Mouse (Mus musculus): Measurements from ENCODE around the gene Zfyve28. TPM values are rescaled to one million over a fixed set of nuclear protein-coding genes. Genes with fewer than 3 reads are reported as not detected.
A peak's percentile ranks its signal among the peaks of the same experiment; 100 is the strongest.

Zfyve28 gene
- polyA plus RNA-seq, 1 experiment from 2014 or later = 0.37 TPM

- H3K4me1 ChIP-seq (ENCODE audit: control insufficient read depth, insufficient read depth, low read length) = no peaks in the 10 kb centered on the region
- no peak overlapping the region for H3K4me3 ChIP-seq (ENCODE audit: low read length)
- no peak overlapping the region for H3K27ac ChIP-seq (ENCODE audit: low read depth, low read length)
- H3K4me2 ChIP-seq (replicated peaks; ENCODE audit: low read depth, low read length) = no peak overlapping the region
- H3K27me3 ChIP-seq (ENCODE audit: control insufficient read depth, insufficient read depth, low read length) = no peaks in the 10 kb centered on the region
- peaks cover 79% of the 10 kb centered on the region for H3K36me3 ChIP-seq (ENCODE audit: control insufficient read depth, insufficient read depth, low read length)
- no peak for ATAC-seq (ENCODE audit: low FRiP score, low TSS enrichment)
- no peaks in the 10 kb centered on the region for H3K9me3 ChIP-seq (ENCODE audit: control insufficient read depth, low read length)
- H3K9ac ChIP-seq (ENCODE audit: low read depth, low read length) = no peak overlapping the region
- WGBS = 91% methylated on average over 4 of the region's 4 CpGs
Observed at GRCm38 (mm10) chr5:34177821-34178220, 110.4 kb downstream of the Zfyve28 start.

GRCm38 (mm10) chr5:34177091-34177490 is 111.2 kb downstream of the Zfyve28 start:
- Histone ChIP-seq H3K4me1 (ENCODE audit: control insufficient read depth, insufficient read depth, low read length) (no peaks in the 10 kb centered on the region), H3K9ac (ENCODE audit: low read depth, low read length) (no peak overlapping the region), H3K27ac (ENCODE audit: low read depth, low read length) (no peak overlapping the region), H3K4me3 (ENCODE audit: low read length) (no peak overlapping the region), H3K36me3 (ENCODE audit: control insufficient read depth, insufficient read depth, low read length) (peaks cover 76% of the 10 kb centered on the region), H3K27me3 (ENCODE audit: control insufficient read depth, insufficient read depth, low read length) (no peaks in the 10 kb centered on the region), H3K4me2 (replicated peaks; ENCODE audit: low read depth, low read length) (no peak overlapping the region), H3K9me3 (ENCODE audit: control insufficient read depth, low read length) (no peaks in the 10 kb centered on the region)
- WGBS = 94% methylated on average over 2 of the region's 2 CpGs
- ATAC-seq (ENCODE audit: low FRiP score, low TSS enrichment) = no peak

- no peak for ATAC-seq (ENCODE audit: low FRiP score, low TSS enrichment)
- Histone ChIP-seq H3K9me3 (ENCODE audit: control insufficient read depth, low read length) (no peaks in the 10 kb centered on the region), H3K4me2 (replicated peaks; ENCODE audit: low read depth, low read length) (no peak overlapping the region), H3K27ac (ENCODE audit: low read depth, low read length) (no peak overlapping the region), H3K4me3 (ENCODE audit: low read length) (no peak overlapping the region), H3K27me3 (ENCODE audit: control insufficient read depth, insufficient read depth, low read length) (no peaks in the 10 kb centered on the region), H3K36me3 (ENCODE audit: control insufficient read depth, insufficient read depth, low read length) (peaks cover 73% of the 10 kb centered on the region), H3K4me1 (ENCODE audit: control insufficient read depth, insufficient read depth, low read length) (no peaks in the 10 kb centered on the region), H3K9ac (ENCODE audit: low read depth, low read length) (no peak overlapping the region)
- WGBS = 84% methylated on average over 10 of the region's 10 CpGs
Observed at GRCm38 (mm10) chr5:34176691-34177090, 111.6 kb downstream of the Zfyve28 start.

GRCm38 (mm10) chr5:34175403-34175694 is 112.9 kb downstream of the Zfyve28 start:
- H3K9ac ChIP-seq (ENCODE audit: low read depth, low read length) = no peak overlapping the region
- H3K27me3 ChIP-seq (ENCODE audit: control insufficient read depth, insufficient read depth, low read length) = no peaks in the 10 kb centered on the region
- peaks cover 67% of the 10 kb centered on the region for H3K36me3 ChIP-seq (ENCODE audit: control insufficient read depth, insufficient read depth, low read length)

GRCm38 (mm10) chr5:34174550-34175402 is 113.5 kb downstream of the Zfyve28 start:
- Histone ChIP-seq H3K27me3 (ENCODE audit: control insufficient read depth, insufficient read depth, low read length) (no peaks in the 10 kb centered on the region), H3K4me1 (ENCODE audit: control insufficient read depth, insufficient read depth, low read length) (0 out of 2 replicates have a peak, but pooled peaks cover 3% of the 10 kb centered on the region), H3K9ac (ENCODE audit: low read depth, low read length) (no peak overlapping the region), H3K36me3 (ENCODE audit: control insufficient read depth, insufficient read depth, low read length) (peaks cover 61% of the 10 kb centered on the region), H3K4me2 (replicated peaks; ENCODE audit: low read depth, low read length) (no peak overlapping the region), H3K4me3 (ENCODE audit: low read length) (no peak overlapping the region), H3K9me3 (ENCODE audit: control insufficient read depth, low read length) (no peaks in the 10 kb centered on the region), H3K27ac (ENCODE audit: low read depth, low read length) (no peak overlapping the region)
- 73% methylated on average over 5 of the region's 5 CpGs for WGBS
- ATAC-seq (ENCODE audit: low FRiP score, low TSS enrichment) = no peak

More at GRCm38 (mm10) chr5:34175403-34175694, 112.9 kb downstream of the Zfyve28 start:
- H3K4me1 ChIP-seq (ENCODE audit: control insufficient read depth, insufficient read depth, low read length) = no peaks in the 10 kb centered on the region
- H3K4me3 ChIP-seq (ENCODE audit: low read length) = no peak overlapping the region
- no peak overlapping the region for H3K27ac ChIP-seq (ENCODE audit: low read depth, low read length)
- no peaks in the 10 kb centered on the region for H3K9me3 ChIP-seq (ENCODE audit: control insufficient read depth, low read length)
- no peak for ATAC-seq (ENCODE audit: low FRiP score, low TSS enrichment)
- 31% methylated on average over 5 of the region's 5 CpGs for WGBS
- H3K4me2 ChIP-seq (replicated peaks; ENCODE audit: low read depth, low read length) = no peak overlapping the region

GRCm38 (mm10) chr5:34174021-34174420 is 114.2 kb downstream of the Zfyve28 start:
- H3K27me3 ChIP-seq (ENCODE audit: control insufficient read depth, insufficient read depth, low read length) = no peaks in the 10 kb centered on the region
- peaks cover 54% of the 10 kb centered on the region for H3K36me3 ChIP-seq (ENCODE audit: control insufficient read depth, insufficient read depth, low read length)
- H3K4me3 ChIP-seq (ENCODE audit: low read length) = no peak overlapping the region
- no peak overlapping the region for H3K27ac ChIP-seq (ENCODE audit: low read depth, low read length)
- WGBS = 86% methylated on average over 2 of the region's 2 CpGs
- no peaks in the 10 kb centered on the region for H3K9me3 ChIP-seq (ENCODE audit: control insufficient read depth, low read length)
- no peak overlapping the region for H3K4me2 ChIP-seq (replicated peaks; ENCODE audit: low read depth, low read length)
- no peak for ATAC-seq (ENCODE audit: low FRiP score, low TSS enrichment)
- no peak overlapping the region for H3K9ac ChIP-seq (ENCODE audit: low read depth, low read length)
- H3K4me1 ChIP-seq (ENCODE audit: control insufficient read depth, insufficient read depth, low read length) = 0 out of 2 replicates have a peak, but pooled peaks cover 3% of the 10 kb centered on the region

- no peaks in the 10 kb centered on the region for H3K9me3 ChIP-seq (ENCODE audit: control insufficient read depth, low read length)
- H3K36me3 ChIP-seq (ENCODE audit: control insufficient read depth, insufficient read depth, low read length) = peaks cover 30% of the 10 kb centered on the region
- no peak overlapping the region for H3K4me3 ChIP-seq (ENCODE audit: low read length)
- H3K27ac ChIP-seq (ENCODE audit: low read depth, low read length) = peak overlapping the region; percentile 91
- H3K9ac ChIP-seq (ENCODE audit: low read depth, low read length) = no peak overlapping the region
- H3K4me1 ChIP-seq (ENCODE audit: control insufficient read depth, insufficient read depth, low read length) = peaks cover 12% of the 10 kb centered on the region
- H3K4me2 ChIP-seq (replicated peaks; ENCODE audit: low read depth, low read length) = no peak overlapping the region; the same call in 1 of the 2 replicates
- H3K27me3 ChIP-seq (ENCODE audit: control insufficient read depth, insufficient read depth, low read length) = no peaks in the 10 kb centered on the region
- WGBS = 48% methylated on average over 4 of the region's 4 CpGs
- no peak for ATAC-seq (ENCODE audit: low FRiP score, low TSS enrichment)
Observed at GRCm38 (mm10) chr5:34170726-34171125, 117.5 kb downstream of the Zfyve28 start.

- no peak for ATAC-seq (ENCODE audit: low FRiP score, low TSS enrichment)
- 83% methylated on average over 3 of the region's 3 CpGs for WGBS
- Histone ChIP-seq H3K36me3 (ENCODE audit: control insufficient read depth, insufficient read depth, low read length) (peaks cover 28% of the 10 kb centered on the region), H3K4me2 (replicated peaks; ENCODE audit: low read depth, low read length) (peak overlapping the region; percentile 48), H3K9me3 (ENCODE audit: control insufficient read depth, low read length) (no peaks in the 10 kb centered on the region), H3K27me3 (ENCODE audit: control insufficient read depth, insufficient read depth, low read length) (no peaks in the 10 kb centered on the region), H3K4me1 (ENCODE audit: control insufficient read depth, insufficient read depth, low read length) (peaks cover 12% of the 10 kb centered on the region), H3K9ac (ENCODE audit: low read depth, low read length) (peak overlapping the region; percentile 37; the same call in 1 of the 2 replicates), H3K27ac (ENCODE audit: low read depth, low read length) (peak overlapping the region; percentile 91), H3K4me3 (ENCODE audit: low read length) (peak overlapping the region; percentile 79)
Observed at GRCm38 (mm10) chr5:34169954-34170353, 118.3 kb downstream of the Zfyve28 start.
